Mouse (Mus musculus): ENCODE data around the gene Ugt1a6b. TPM values are rescaled to one million over a fixed set of nuclear protein-coding genes. Genes with fewer than 3 reads are reported as not detected.
"Not testable (repeated sequence)": the region's sequence is repeated elsewhere in the genome, so short reads cannot be mapped to it uniquely, and the experiment has no call there.

Ugt1a6b gene
- polyA plus RNA-seq, 1 experiment from 2014 or later: 0.55 TPM

DNA sequence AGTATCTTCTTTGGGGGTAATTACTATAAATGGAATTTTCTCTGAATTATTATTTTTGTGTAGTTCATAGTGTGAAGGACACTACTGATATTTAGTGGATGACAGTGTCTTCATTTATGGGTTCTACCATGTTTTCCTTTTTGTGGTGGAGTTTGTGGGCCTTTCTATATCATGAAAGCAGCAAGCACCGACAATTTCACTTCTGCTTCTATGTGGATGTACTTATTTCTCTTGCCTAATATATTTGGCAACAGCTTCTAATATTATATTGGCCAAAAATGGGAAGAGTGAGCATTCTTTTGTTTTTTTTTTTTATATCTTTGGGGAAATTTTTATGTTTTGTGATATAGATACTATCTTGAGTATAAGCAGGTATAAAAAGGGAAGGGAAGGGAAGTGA lies 21.4 kb upstream of the Ugt1a6b start:
- Histone ChIP-seq H3K4me3 (replicated peaks; ENCODE audit: low read depth, low read length) (no peak overlapping the region), H3K27me3 (ENCODE audit: insufficient read depth, low read length) (no peaks in the 10 kb centered on the region), H3K4me1 (replicated peaks; ENCODE audit: insufficient read depth, low read length) (no peaks in the 10 kb centered on the region), H3K27ac (no peak overlapping the region), H3K9ac (ENCODE audit: low read depth, low read length) (no peak overlapping the region), H3K4me2 (ENCODE audit: low read length) (no peak overlapping the region), H3K36me3 (ENCODE audit: insufficient read depth, low read length) (no peaks in the 10 kb centered on the region), H3K9me3 (replicated peaks; ENCODE audit: low read length) (no peaks in the 10 kb centered on the region)
- ATAC-seq (replicated peaks; ENCODE audit: low FRiP score, low read depth) (no peak), DNase-seq (ENCODE audit: low spot score) (no peak)
- 87% methylated on average over 1 of the region's 1 CpGs for WGBS
- TF ChIP-seq CTCF (IDR thresholded peaks at IDR 0.05; ENCODE audit: low read depth): no peak

DNA sequence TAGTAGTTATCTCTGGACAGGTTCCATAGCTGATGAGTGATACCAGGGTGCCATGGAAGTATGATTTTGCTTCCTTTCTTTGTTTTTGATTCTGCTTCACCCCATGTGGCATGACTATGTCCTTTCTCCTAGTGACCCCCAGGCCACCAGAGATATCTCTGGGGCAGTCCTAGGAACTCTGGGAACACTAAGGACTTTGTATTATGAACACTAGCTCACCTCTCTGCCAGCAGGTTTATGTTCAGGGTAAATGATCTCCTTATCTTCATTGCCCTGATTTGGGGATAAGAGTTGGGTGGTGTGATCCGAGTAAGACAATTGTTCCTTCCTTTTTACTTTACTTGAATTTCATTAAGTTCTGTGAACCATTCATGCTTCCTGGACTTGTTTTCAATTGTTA lies 16.9 kb upstream of the Ugt1a6b start:
- no peak overlapping the region for H3K4me2 ChIP-seq (ENCODE audit: low read length)
- no peak for DNase-seq (ENCODE audit: low spot score)
- ATAC-seq (replicated peaks; ENCODE audit: low FRiP score, low read depth): no peak
- H3K27ac ChIP-seq: no peak overlapping the region
- no peaks in the 10 kb centered on the region for H3K27me3 ChIP-seq (ENCODE audit: insufficient read depth, low read length)
- 78% methylated on average over 1 of the region's 1 CpGs for WGBS
- H3K9me3 ChIP-seq (replicated peaks; ENCODE audit: low read length): no peaks in the 10 kb centered on the region
- no peak overlapping the region for H3K4me3 ChIP-seq (replicated peaks; ENCODE audit: low read depth, low read length)
- no peak overlapping the region for H3K9ac ChIP-seq (ENCODE audit: low read depth, low read length)
- no peaks in the 10 kb centered on the region for H3K4me1 ChIP-seq (replicated peaks; ENCODE audit: insufficient read depth, low read length)
- H3K36me3 ChIP-seq (ENCODE audit: insufficient read depth, low read length): no peaks in the 10 kb centered on the region
- no peak for TF ChIP-seq CTCF (IDR thresholded peaks at IDR 0.05; ENCODE audit: low read depth)

DNA sequence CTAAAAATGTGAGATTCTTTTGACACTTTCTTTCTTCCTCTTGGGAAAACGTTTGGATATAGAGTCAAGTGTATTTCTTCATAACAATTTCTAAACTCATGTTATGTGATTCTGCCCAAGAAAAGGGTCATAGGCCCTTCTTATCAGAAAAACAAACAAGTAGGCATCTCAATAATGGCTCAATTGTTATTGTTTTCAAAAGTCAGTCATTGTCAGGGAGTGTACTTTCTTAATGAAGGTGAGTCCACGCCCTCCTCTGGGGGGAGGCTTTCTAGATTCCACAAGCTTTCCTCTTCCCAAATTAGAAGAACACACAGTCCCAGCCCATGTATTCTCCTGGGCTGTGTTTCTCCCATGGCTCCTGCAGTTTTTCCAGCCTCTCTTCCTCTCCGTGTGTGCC lies 15.5 kb upstream of the Ugt1a6b start, which contains the start of gene Ugt1a8:
TSS of gene Ugt1a8 (plus strand) at position 301 of the 400 bp plus-strand sequence.
- 60% methylated on average over 3 of the region's 3 CpGs for WGBS
- no peak for TF ChIP-seq CTCF (IDR thresholded peaks at IDR 0.05; ENCODE audit: low read depth)
- Histone ChIP-seq H3K36me3 (ENCODE audit: insufficient read depth, low read length) (no peaks in the 10 kb centered on the region), H3K9me3 (replicated peaks; ENCODE audit: low read length) (no peaks in the 10 kb centered on the region), H3K9ac (ENCODE audit: low read depth, low read length) (no peak within 1 kb of the TSS), H3K27ac (no peak within 1 kb of the TSS), H3K4me3 (replicated peaks; ENCODE audit: low read depth, low read length) (no peak within 1 kb of the TSS), H3K4me2 (ENCODE audit: low read length) (no peak within 1 kb of the TSS), H3K4me1 (replicated peaks; ENCODE audit: insufficient read depth, low read length) (no peaks in the 10 kb centered on the region), H3K27me3 (ENCODE audit: insufficient read depth, low read length) (no peaks in the 10 kb centered on the region)
- DNase-seq (ENCODE audit: low spot score) (no peak), ATAC-seq (replicated peaks; ENCODE audit: low FRiP score, low read depth) (no peak)

DNA sequence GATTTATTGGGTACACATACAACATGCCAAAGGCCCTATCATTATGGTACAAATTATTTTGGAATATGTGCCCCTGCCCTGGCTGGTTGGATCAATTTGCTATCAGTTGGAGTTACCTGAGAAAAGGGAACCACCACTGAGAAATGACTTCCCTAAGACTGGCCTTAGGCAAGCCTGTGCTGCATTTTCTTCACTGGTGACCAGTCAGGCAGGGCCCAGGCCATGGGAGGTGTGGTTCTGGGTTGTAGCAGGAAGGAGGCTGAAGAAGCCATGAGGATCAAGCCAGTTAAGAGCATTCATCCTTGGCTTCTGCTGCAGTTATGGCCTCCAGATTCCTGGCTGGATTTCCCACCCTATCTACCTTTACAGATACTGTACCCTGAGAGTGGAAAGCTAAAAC lies 10.7 kb upstream of the Ugt1a6b start:
- no peak overlapping the region for H3K4me2 ChIP-seq (ENCODE audit: low read length)
- ATAC-seq (replicated peaks; ENCODE audit: low FRiP score, low read depth): no peak

DNA sequence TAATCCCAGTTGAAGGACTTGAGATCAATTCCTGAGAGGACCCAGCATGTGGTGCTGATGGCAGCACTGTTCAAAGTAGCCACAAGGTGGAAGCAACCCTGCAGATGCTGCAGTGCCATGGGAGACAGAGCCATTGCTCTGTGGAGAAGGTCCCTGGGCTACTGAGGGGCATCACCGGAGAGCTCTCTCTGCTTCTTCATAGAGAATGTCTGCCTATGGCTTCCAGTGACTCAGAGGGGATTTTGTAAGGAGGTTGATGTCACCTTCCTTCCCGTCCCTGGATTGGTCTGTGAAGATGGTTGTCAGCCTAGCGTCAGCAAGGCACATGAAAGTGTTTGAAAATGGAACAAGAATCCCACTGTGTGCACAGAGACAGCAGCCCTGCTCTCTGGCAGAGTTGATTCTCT lies 8.8 kb upstream of the Ugt1a6b start:
- TF ChIP-seq CTCF (IDR thresholded peaks at IDR 0.05; ENCODE audit: low read depth): peak; percentile 62
- H3K4me2 ChIP-seq (ENCODE audit: low read length): 0 out of 2 replicates have a peak overlapping the region, but pooled peaks have one; percentile 47
- WGBS: 45% methylated on average over 3 of the region's 3 CpGs
- not testable (repeated sequence) for H3K27me3 ChIP-seq (ENCODE audit: insufficient read depth, low read length); H3K4me1 ChIP-seq (replicated peaks; ENCODE audit: insufficient read depth, low read length); H3K36me3 ChIP-seq (ENCODE audit: insufficient read depth, low read length); H3K4me3 ChIP-seq (replicated peaks; ENCODE audit: low read depth, low read length); H3K9me3 ChIP-seq (replicated peaks; ENCODE audit: low read length); H3K9ac ChIP-seq (ENCODE audit: low read depth, low read length)
- peak; percentile 65 for ATAC-seq (replicated peaks; ENCODE audit: low FRiP score, low read depth)
- H3K27ac ChIP-seq: peak overlapping the region; percentile 92; the same call in 1 of the 2 replicates
- DNase-seq (ENCODE audit: low spot score): peak; percentile 32

More for the DNA sequence above, 10.7 kb upstream of the Ugt1a6b start:
- Histone ChIP-seq H3K9me3 (replicated peaks; ENCODE audit: low read length) (no peaks in the 10 kb centered on the region), H3K4me1 (replicated peaks; ENCODE audit: insufficient read depth, low read length) (peaks cover 8% of the 10 kb centered on the region), H3K27ac (no peak overlapping the region), H3K9ac (ENCODE audit: low read depth, low read length) (no peak overlapping the region), H3K27me3 (ENCODE audit: insufficient read depth, low read length) (no peaks in the 10 kb centered on the region), H3K4me3 (replicated peaks; ENCODE audit: low read depth, low read length) (no peak overlapping the region), H3K36me3 (ENCODE audit: insufficient read depth, low read length) (no peaks in the 10 kb centered on the region)
- TF ChIP-seq CTCF (IDR thresholded peaks at IDR 0.05; ENCODE audit: low read depth): no peak
- DNase-seq (ENCODE audit: low spot score): no peak

DNA sequence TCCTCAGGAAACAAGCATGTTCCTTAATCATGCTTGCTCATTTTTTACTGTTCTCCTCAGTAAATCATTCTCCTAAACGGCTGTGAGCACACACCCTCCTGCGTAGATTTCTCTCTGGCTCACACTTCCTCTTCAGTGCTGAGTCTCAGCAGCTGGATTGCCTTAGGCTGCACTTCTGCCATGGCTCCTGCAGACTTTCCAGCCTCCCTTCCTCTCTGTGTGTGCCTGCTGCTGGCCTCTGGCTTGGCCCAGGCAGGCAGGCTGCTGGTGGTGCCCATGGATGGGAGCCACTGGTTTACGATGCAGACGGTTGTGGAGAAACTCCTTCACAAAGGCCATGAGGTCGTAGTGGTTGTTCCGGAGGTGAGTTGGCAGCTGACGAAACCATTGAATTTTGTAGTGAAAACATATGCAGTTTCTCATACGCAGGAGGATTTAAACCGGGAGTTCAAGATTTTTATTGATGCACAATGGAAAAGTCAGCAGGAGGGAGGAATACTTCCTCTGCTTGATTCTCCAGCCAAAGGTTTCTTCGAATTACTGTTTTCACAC lies 8.0 kb upstream of the Ugt1a6b start, which contains the start of gene Ugt1a7c:
TSS of gene Ugt1a7c (plus strand) at position 122 of the 552 bp plus-strand sequence.
- DNase-seq (ENCODE audit: low spot score): peak; percentile 96
- no peak for TF ChIP-seq CTCF (IDR thresholded peaks at IDR 0.05; ENCODE audit: low read depth)

DNA sequence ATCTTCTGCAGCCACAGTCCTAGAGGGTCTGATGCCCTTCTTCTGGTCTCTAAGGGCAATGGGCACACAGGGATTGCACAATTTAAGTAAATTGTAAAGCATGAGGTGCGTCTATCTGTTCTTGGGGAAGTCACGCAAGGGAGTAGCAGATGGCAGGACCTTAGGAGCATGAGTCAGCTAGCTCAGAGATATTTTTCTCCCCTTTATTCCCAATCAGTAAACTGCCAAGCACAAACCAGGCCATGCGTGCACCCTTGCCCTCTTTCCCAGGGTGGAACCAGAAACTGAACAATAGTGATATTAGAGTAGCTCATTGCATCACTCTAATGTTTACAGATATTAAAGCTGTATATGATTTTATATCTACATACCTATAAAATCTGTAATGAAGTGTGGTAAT lies 4.5 kb upstream of the Ugt1a6b start:
- H3K27ac ChIP-seq; ATAC-seq (replicated peaks; ENCODE audit: low FRiP score, low read depth); H3K4me3 ChIP-seq (replicated peaks; ENCODE audit: low read depth, low read length); H3K36me3 ChIP-seq (ENCODE audit: insufficient read depth, low read length); H3K9ac ChIP-seq (ENCODE audit: low read depth, low read length); H3K27me3 ChIP-seq (ENCODE audit: insufficient read depth, low read length); DNase-seq (ENCODE audit: low spot score); H3K4me1 ChIP-seq (replicated peaks; ENCODE audit: insufficient read depth, low read length); H3K4me2 ChIP-seq (ENCODE audit: low read length); H3K9me3 ChIP-seq (replicated peaks; ENCODE audit: low read length): not testable (repeated sequence)
- WGBS: 83% methylated on average over 3 of the region's 3 CpGs

More for the DNA sequence above, 8.0 kb upstream of the Ugt1a6b start, which contains the start of gene Ugt1a7c:
- Histone ChIP-seq H3K36me3 (ENCODE audit: insufficient read depth, low read length) (no peaks in the 10 kb centered on the region), H3K4me1 (replicated peaks; ENCODE audit: insufficient read depth, low read length) (peaks cover 8% of the 10 kb centered on the region), H3K9me3 (replicated peaks; ENCODE audit: low read length) (no peaks in the 10 kb centered on the region), H3K9ac (ENCODE audit: low read depth, low read length) (0 out of 2 replicates have a peak within 1 kb of the TSS, but pooled peaks have one; percentile 31), H3K4me3 (replicated peaks; ENCODE audit: low read depth, low read length) (0 out of 2 replicates have a peak within 1 kb of the TSS, but pooled peaks have one; percentile 8), H3K27ac (peak within 1 kb of the TSS; percentile 92), H3K4me2 (ENCODE audit: low read length) (peak within 1 kb of the TSS; percentile 47), H3K27me3 (ENCODE audit: insufficient read depth, low read length) (no peaks in the 10 kb centered on the region)
- peak; percentile 88 for ATAC-seq (replicated peaks; ENCODE audit: low FRiP score, low read depth)
- WGBS: 8% methylated on average over 10 of the region's 10 CpGs

DNA sequence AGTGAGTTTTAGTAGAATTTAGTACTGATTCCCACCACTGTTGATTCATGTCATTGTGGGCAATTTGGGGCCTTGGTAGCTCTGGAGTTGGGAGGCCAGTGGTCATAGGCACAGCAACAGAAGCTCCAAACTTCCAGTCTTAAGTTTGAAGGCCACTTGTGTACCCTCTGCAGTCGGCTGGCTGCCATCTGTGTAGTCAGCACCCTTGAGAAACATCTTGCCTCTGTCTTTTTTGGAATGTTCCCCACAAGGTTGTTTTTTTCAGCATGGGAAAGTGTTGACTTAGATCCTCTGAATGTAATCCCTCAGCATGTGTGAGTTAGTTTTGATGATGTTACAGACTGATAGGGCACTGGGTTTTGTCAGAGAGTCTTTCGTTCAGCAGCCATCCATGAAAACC lies 3.4 kb upstream of the Ugt1a6b start:
- not testable (repeated sequence) for H3K4me3 ChIP-seq (replicated peaks; ENCODE audit: low read depth, low read length); H3K4me2 ChIP-seq (ENCODE audit: low read length); H3K9ac ChIP-seq (ENCODE audit: low read depth, low read length); H3K27me3 ChIP-seq (ENCODE audit: insufficient read depth, low read length); H3K36me3 ChIP-seq (ENCODE audit: insufficient read depth, low read length); H3K27ac ChIP-seq; DNase-seq (ENCODE audit: low spot score); ATAC-seq (replicated peaks; ENCODE audit: low FRiP score, low read depth); H3K9me3 ChIP-seq (replicated peaks; ENCODE audit: low read length); H3K4me1 ChIP-seq (replicated peaks; ENCODE audit: insufficient read depth, low read length)
- WGBS: 76% methylated on average over 2 of the region's 2 CpGs

DNA sequence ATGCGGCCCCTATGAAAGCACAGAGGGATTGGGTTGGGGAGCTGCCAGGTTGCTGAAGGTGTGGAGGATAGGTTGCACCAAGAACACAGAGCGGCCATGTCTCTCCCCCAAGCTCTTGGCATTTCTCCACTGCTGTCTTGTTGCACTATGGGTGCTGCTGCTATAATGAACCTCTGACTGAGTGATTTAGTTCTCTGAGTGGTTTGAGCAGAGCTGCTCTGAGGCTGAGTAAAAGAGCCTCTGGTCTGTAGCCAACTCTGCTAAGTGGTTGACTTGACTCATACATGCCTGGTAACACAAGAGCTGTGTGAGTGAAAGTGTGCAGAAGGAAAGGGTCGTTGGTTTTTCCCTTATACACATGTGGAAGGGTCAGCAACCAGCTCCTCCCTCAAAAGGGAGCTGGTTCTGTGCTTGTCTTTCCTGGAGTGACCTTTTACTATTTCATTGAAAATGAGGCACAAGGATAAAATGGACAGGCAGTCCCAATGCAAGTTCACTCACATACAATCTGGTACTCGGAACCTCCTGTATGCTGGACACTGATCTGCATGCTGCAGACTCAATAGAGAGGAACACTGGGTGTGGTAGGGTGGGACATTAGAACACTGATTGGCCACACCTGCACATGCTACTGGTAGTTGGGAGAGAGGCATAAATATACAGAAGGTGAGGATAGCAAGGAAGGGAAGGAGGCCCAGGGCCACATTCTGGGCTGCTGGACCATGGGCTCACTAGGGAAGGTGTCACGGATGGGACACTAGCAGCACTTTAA lies 831 bp downstream of the Ugt1a6b start:
- 72% methylated on average over 4 of the region's 5 CpGs for WGBS
- not testable (repeated sequence) for H3K36me3 ChIP-seq (ENCODE audit: insufficient read depth, low read length); H3K4me2 ChIP-seq (ENCODE audit: low read length); ATAC-seq (replicated peaks; ENCODE audit: low FRiP score, low read depth); H3K27ac ChIP-seq; H3K27me3 ChIP-seq (ENCODE audit: insufficient read depth, low read length); H3K4me1 ChIP-seq (replicated peaks; ENCODE audit: insufficient read depth, low read length); H3K4me3 ChIP-seq (replicated peaks; ENCODE audit: low read depth, low read length); H3K9ac ChIP-seq (ENCODE audit: low read depth, low read length); DNase-seq (ENCODE audit: low spot score); H3K9me3 ChIP-seq (replicated peaks; ENCODE audit: low read length)
